Comparison of ENCODE assay signal across 20 mouse cellular contexts in genomic region chr6:81738466-81738865, GRCm38 (mm10).
A peak's percentile ranks its signal among the peaks of the same experiment; 100 is the strongest.
DNase-seq lines count a peak whose midpoint lies in the region; ATAC-seq lines count a peak whose summit lies in the region.
"Had no signal": no experiment of that assay in that cellular context is flagged by ENCODE, and none has a peak within 500 bp of the region (broad histone marks: within the 10 kb centered on the region; RNA-seq: fewer than 3 reads in every experiment).

No protein-coding gene starts in this region.

- no peaks in the 10 kb centered on the region for H3K9me3 ChIP-seq in forebrain, embryonic 15.5 days
- no peaks in the 10 kb centered on the region for H3K9me3 ChIP-seq in forebrain, embryonic 10.5 days
- no peaks in the 10 kb centered on the region for H3K9me3 ChIP-seq in forebrain, embryonic 16.5 days (ENCODE audit: control insufficient read depth, low read length)
- H3K9me3 ChIP-seq: liver, embryonic 15.5 days had no signal

- H3K27me3 ChIP-seq in forebrain, embryonic 15.5 days, result no peaks in the 10 kb centered on the region
- H3K27me3 ChIP-seq in forebrain, embryonic 10.5 days (ENCODE audit: poor library complexity, severe bottlenecking), result no peaks in the 10 kb centered on the region
- H3K27me3 ChIP-seq in forebrain, embryonic 16.5 days (replicated peaks; ENCODE audit: control insufficient read depth, insufficient read depth, low read length), result no peaks in the 10 kb centered on the region
- H3K27me3 ChIP-seq: CH12.LX; liver, embryonic 15.5 days had no signal

- ATAC-seq in forebrain, embryonic 15.5 days (replicated peaks), result peak; percentile 38; the same call in 1 of the 2 replicates
- peak; percentile 58; the same call in 1 of the 2 replicates for ATAC-seq in forebrain, embryonic 16.5 days
- ATAC-seq: lung, postnatal 0 days; midbrain, embryonic 16.5 days had no signal

- no peak overlapping the region for H3K4me3 ChIP-seq in forebrain, embryonic 15.5 days
- no peak overlapping the region for H3K4me3 ChIP-seq in forebrain, embryonic 10.5 days
- H3K4me3 ChIP-seq in forebrain, embryonic 16.5 days (replicated peaks; ENCODE audit: low read length), result no peak overlapping the region
- H3K4me3 ChIP-seq: erythroblast, embryonic 14.5 days; liver, embryonic 15.5 days had no signal

- H3K27ac ChIP-seq in forebrain, embryonic 15.5 days (replicated peaks), result no peak overlapping the region
- H3K27ac ChIP-seq in forebrain, embryonic 10.5 days, result no peak overlapping the region
- H3K27ac ChIP-seq in forebrain, embryonic 16.5 days (ENCODE audit: low read length), result no peak overlapping the region
- H3K27ac ChIP-seq: hindbrain, embryonic 14.5 days; kidney, postnatal 0 days; liver, embryonic 15.5 days had no signal

- WGBS in forebrain, embryonic 15.5 days, result 83% methylated on average over 5 of the region's 5 CpGs
- WGBS in forebrain, embryonic 10.5 days, result 90% methylated on average over 5 of the region's 5 CpGs
- 83% methylated on average over 5 of the region's 5 CpGs for WGBS in forebrain, embryonic 16.5 days

- DNase-seq in forebrain, embryonic 10.5 days (ENCODE audit: extremely low spot score, low spot score), result no peak
- DNase-seq in layer of hippocampus, adult 9-11 months, result peak; percentile 67
- peak; percentile 40 for DNase-seq in right cerebral cortex, postnatal 25 days
- no peak for DNase-seq in gastrocnemius, adult 18-20 months (ENCODE audit: low spot score)
- DNase-seq in adrenal gland, postnatal 14 days, result no peak
- DNase-seq in urinary bladder, postnatal 36 days (ENCODE audit: low spot score in 2 of 2), result no peak
- DNase-seq: cerebellum, adult 18-20 months; gastrocnemius, postnatal 10 days; heart, adult 18-20 months; kidney, adult 11 months; thymus, postnatal 4 days had no signal

- no peak overlapping the region for H3K4me2 ChIP-seq in forebrain, embryonic 15.5 days (replicated peaks)
- H3K4me2 ChIP-seq in forebrain, embryonic 16.5 days (ENCODE audit: low read length), result no peak overlapping the region
- H3K4me2 ChIP-seq: hindbrain, embryonic 14.5 days; liver, embryonic 15.5 days had no signal

- no peak overlapping the region for H3K9ac ChIP-seq in forebrain, embryonic 15.5 days (replicated peaks)
- H3K9ac ChIP-seq in forebrain, embryonic 16.5 days (replicated peaks; ENCODE audit: low read depth, low read length), result no peak overlapping the region
- H3K9ac ChIP-seq: hindbrain, embryonic 14.5 days; liver, embryonic 15.5 days had no signal

- H3K36me3 ChIP-seq in forebrain, embryonic 15.5 days, result no peaks in the 10 kb centered on the region
- no peaks in the 10 kb centered on the region for H3K36me3 ChIP-seq in forebrain, embryonic 10.5 days (replicated peaks)
- no peaks in the 10 kb centered on the region for H3K36me3 ChIP-seq in forebrain, embryonic 16.5 days (ENCODE audit: control insufficient read depth, insufficient read depth)
- H3K36me3 ChIP-seq: liver, embryonic 15.5 days had no signal

- H3K4me1 ChIP-seq in forebrain, embryonic 15.5 days, result no peaks in the 10 kb centered on the region
- H3K4me1 ChIP-seq in forebrain, embryonic 10.5 days, result no peaks in the 10 kb centered on the region
- H3K4me1 ChIP-seq in forebrain, embryonic 16.5 days (replicated peaks; ENCODE audit: control insufficient read depth, insufficient read depth, low read length), result no peaks in the 10 kb centered on the region
- H3K4me1 ChIP-seq: liver, embryonic 15.5 days had no signal

Comparison
In these comparisons a context has a peak if more than half of its experiments do, and no peak if none do; other contexts are left out.
1. DNase-seq: peak in layer of hippocampus, adult 9-11 months (single experiment) and right cerebral cortex, postnatal 25 days (single experiment); none in forebrain, embryonic 10.5 days (single experiment), gastrocnemius, adult 18-20 months (single experiment), adrenal gland, postnatal 14 days (single experiment) and urinary bladder, postnatal 36 days (0 of 2).